Mouse (Mus musculus): ENCODE results near the gene Hspa2. TPM values are rescaled to one million over a fixed set of nuclear protein-coding genes. Genes with fewer than 3 reads are reported as not detected.

The Hspa2 gene
- polyA plus RNA-seq, 1 experiment from 2014 or later: 7.6 TPM

DNA sequence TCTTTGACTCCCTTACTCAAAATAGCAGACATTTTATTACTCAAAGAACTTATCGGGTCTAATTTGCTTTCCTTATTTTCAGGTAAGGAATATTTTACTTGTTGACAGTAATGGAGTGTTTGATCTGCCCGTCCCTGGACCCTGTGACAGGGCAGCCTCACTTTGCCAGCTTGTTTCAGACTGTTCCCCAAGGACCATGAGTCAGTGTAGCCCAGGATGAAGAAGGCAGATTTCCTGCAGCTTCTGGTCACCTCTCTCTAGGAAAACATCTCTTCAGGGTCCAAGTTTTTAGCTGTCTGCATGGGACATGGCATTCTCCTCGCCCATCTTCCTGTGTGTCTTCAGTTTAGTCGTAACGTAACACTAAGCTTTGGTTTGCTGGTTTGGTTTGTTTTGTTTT lies 6.7 kb upstream of the Hspa2 start:
- Histone ChIP-seq H3K36me3 (ENCODE audit: control insufficient read depth, insufficient read depth, low read length) (no peaks in the 10 kb centered on the region), H3K4me1 (ENCODE audit: control insufficient read depth, insufficient read depth, low read length) (no peaks in the 10 kb centered on the region), H3K27ac (ENCODE audit: low read length) (no peak overlapping the region), H3K9ac (ENCODE audit: low read depth, low read length) (no peak overlapping the region), H3K4me3 (ENCODE audit: low read depth, low read length) (no peak overlapping the region), H3K9me3 (replicated peaks; ENCODE audit: control insufficient read depth, low read length, poor library complexity, severe bottlenecking) (no peaks in the 10 kb centered on the region), H3K27me3 (ENCODE audit: control insufficient read depth, insufficient read depth, low read depth, low read length) (0 out of 2 replicates have a peak, but pooled peaks cover 3% of the 10 kb centered on the region), H3K4me2 (ENCODE audit: low read length) (no peak overlapping the region)
- WGBS: 88% methylated on average over 5 of the region's 5 CpGs
- no peak for ATAC-seq

DNA sequence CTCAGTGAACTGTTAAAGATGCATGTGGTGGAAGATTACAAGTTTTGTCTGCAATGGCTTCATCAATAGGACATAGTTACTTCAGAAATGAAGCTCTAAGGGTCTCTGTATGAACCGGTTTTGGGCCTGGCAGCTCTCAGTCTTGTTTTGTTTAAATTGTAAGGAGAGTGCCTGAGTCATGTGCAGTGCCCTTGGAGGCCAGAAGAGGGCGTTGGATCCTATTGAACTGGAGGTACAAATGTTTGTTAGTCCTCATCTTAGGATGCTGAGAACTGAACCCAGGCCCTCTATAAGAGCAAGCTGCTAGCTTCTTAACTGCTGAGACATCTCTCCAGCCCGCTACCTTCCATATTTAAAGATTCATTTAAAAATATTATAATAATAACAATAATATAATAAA lies 2.3 kb upstream of the Hspa2 start:
- WGBS: 56% methylated on average over 3 of the region's 3 CpGs
- H3K9me3 ChIP-seq (replicated peaks; ENCODE audit: control insufficient read depth, low read length, poor library complexity, severe bottlenecking): no peaks in the 10 kb centered on the region
- no peak overlapping the region for H3K4me2 ChIP-seq (ENCODE audit: low read length)
- ATAC-seq: no peak
- no peaks in the 10 kb centered on the region for H3K36me3 ChIP-seq (ENCODE audit: control insufficient read depth, insufficient read depth, low read length)
- H3K4me3 ChIP-seq (ENCODE audit: low read depth, low read length): no peak overlapping the region
- peaks cover 15% of the 10 kb centered on the region for H3K27me3 ChIP-seq (ENCODE audit: control insufficient read depth, insufficient read depth, low read depth, low read length)
- peaks cover 4% of the 10 kb centered on the region; the same call in 1 of the 2 replicates for H3K4me1 ChIP-seq (ENCODE audit: control insufficient read depth, insufficient read depth, low read length)
- H3K9ac ChIP-seq (ENCODE audit: low read depth, low read length): no peak overlapping the region
- no peak overlapping the region for H3K27ac ChIP-seq (ENCODE audit: low read length)

DNA sequence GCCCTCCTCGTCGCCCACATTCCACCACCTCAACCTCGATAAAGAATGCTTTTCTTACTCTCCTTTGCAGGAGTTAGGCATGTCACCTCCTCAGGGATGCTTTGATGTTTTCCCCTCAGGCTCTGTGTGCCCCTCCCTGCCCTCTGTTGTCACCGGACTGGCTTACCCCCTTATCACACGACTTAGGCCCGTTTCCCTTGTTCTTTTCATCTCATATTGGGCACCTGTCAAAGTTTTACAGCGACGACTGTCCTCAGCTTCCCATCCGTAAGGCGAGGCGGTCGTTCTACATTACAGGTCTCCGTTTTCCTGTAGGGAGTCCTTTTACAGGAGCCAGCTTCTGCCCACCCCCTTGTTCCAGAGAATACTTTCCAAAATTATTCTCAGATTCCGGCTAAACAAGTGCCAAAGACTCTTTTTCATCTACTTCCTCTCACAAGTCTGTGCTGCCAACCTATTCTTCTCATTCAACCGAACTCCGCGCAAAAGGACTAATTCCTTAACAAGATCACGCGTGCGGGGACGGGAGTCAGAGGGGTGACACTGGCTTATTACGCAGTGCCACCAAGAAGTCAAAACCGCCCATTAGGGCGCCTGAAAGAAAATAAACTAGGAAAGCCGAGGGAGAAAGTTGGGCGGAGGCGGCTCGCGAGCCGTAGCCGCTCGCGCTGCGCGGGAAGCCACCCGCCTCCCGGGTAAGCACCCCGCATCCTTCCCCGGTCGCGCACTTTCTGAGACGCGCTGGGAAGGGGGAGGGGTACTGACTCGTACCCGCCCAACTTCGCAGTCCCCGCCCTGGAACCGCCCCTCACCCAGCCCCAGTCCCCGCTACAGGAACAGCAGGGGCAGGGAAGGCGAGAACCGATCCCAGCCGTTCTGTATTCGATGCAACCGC lies 738 bp upstream of the Hspa2 start:
- Histone ChIP-seq H3K27me3 (ENCODE audit: control insufficient read depth, insufficient read depth, low read depth, low read length) (peaks cover 27% of the 10 kb centered on the region), H3K4me3 (ENCODE audit: low read depth, low read length) (peak overlapping the region; percentile 50), H3K4me2 (ENCODE audit: low read length) (peak overlapping the region; percentile 74), H3K9ac (ENCODE audit: low read depth, low read length) (peak overlapping the region; percentile 60), H3K27ac (ENCODE audit: low read length) (peak overlapping the region; percentile 71), H3K9me3 (replicated peaks; ENCODE audit: control insufficient read depth, low read length, poor library complexity, severe bottlenecking) (no peaks in the 10 kb centered on the region), H3K4me1 (ENCODE audit: control insufficient read depth, insufficient read depth, low read length) (peaks cover 4% of the 10 kb centered on the region; the same call in 1 of the 2 replicates), H3K36me3 (ENCODE audit: control insufficient read depth, insufficient read depth, low read length) (no peaks in the 10 kb centered on the region)
- ATAC-seq: peak; percentile 92
- WGBS: under 1% methylated on average over 52 of the region's 54 CpGs

DNA sequence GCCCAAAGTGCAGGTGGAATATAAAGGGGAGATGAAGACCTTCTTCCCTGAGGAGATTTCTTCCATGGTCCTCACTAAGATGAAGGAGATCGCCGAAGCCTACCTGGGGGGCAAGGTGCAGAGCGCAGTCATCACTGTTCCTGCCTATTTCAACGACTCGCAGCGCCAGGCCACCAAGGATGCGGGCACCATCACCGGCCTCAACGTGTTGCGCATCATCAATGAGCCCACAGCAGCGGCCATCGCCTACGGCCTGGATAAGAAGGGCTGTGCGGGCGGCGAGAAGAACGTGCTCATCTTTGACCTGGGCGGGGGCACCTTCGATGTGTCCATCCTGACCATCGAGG lies 833 bp downstream of the Hspa2 start:
- Histone ChIP-seq H3K27ac (ENCODE audit: low read length) (no peak overlapping the region), H3K4me1 (ENCODE audit: control insufficient read depth, insufficient read depth, low read length) (peaks cover 4% of the 10 kb centered on the region; the same call in 1 of the 2 replicates), H3K36me3 (ENCODE audit: control insufficient read depth, insufficient read depth, low read length) (no peaks in the 10 kb centered on the region), H3K9me3 (replicated peaks; ENCODE audit: control insufficient read depth, low read length, poor library complexity, severe bottlenecking) (no peaks in the 10 kb centered on the region), H3K4me2 (ENCODE audit: low read length) (peak overlapping the region; percentile 74), H3K27me3 (ENCODE audit: control insufficient read depth, insufficient read depth, low read depth, low read length) (peaks cover 27% of the 10 kb centered on the region), H3K9ac (ENCODE audit: low read depth, low read length) (no peak overlapping the region), H3K4me3 (ENCODE audit: low read depth, low read length) (peak overlapping the region; percentile 50)
- 8% methylated on average over 20 of the region's 20 CpGs for WGBS
- ATAC-seq: no peak

DNA sequence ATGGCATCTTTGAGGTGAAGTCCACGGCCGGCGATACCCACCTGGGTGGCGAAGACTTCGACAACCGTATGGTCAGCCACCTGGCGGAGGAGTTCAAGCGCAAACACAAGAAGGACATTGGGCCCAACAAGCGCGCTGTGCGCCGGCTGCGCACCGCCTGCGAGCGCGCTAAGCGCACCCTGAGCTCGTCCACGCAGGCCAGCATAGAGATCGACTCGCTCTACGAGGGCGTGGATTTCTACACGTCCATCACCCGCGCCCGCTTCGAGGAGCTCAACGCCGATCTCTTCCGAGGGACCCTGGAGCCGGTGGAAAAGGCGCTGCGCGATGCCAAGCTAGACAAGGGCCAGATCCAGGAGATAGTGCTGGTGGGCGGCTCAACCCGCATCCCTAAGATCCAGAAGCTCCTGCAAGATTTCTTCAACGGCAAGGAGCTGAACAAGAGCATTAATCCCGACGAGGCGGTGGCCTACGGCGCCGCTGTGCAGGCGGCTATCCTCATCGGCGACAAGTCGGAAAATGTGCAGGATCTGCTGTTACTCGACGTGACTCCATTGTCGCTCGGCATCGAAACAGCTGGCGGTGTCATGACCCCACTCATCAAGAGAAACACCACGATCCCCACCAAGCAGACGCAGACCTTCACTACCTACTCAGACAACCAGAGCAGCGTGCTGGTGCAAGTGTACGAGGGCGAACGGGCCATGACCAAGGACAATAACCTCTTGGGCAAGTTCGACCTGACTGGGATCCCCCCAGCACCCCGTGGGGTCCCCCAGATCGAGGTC lies 1.4 kb downstream of the Hspa2 start:
- peaks cover 4% of the 10 kb centered on the region; the same call in 1 of the 2 replicates for H3K4me1 ChIP-seq (ENCODE audit: control insufficient read depth, insufficient read depth, low read length)
- no peak overlapping the region for H3K27ac ChIP-seq (ENCODE audit: low read length)
- ATAC-seq: no peak
- no peak overlapping the region for H3K9ac ChIP-seq (ENCODE audit: low read depth, low read length)
- no peaks in the 10 kb centered on the region for H3K9me3 ChIP-seq (replicated peaks; ENCODE audit: control insufficient read depth, low read length, poor library complexity, severe bottlenecking)
- H3K36me3 ChIP-seq (ENCODE audit: control insufficient read depth, insufficient read depth, low read length): no peaks in the 10 kb centered on the region
- peak overlapping the region; percentile 50 for H3K4me3 ChIP-seq (ENCODE audit: low read depth, low read length)
- WGBS: 2% methylated on average over 64 of the region's 64 CpGs
- peak overlapping the region; percentile 74 for H3K4me2 ChIP-seq (ENCODE audit: low read length)
- H3K27me3 ChIP-seq (ENCODE audit: control insufficient read depth, insufficient read depth, low read depth, low read length): peaks cover 27% of the 10 kb centered on the region

DNA sequence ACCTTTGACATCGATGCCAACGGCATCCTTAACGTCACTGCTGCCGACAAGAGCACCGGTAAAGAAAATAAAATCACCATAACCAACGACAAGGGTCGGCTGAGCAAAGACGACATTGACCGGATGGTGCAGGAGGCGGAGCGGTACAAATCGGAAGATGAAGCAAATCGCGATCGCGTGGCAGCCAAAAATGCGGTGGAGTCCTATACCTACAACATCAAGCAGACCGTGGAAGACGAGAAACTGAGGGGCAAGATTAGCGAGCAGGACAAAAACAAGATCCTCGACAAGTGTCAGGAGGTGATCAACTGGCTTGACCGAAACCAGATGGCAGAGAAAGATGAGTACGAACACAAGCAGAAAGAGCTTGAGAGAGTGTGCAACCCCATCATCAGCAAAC lies 2.0 kb downstream of the Hspa2 start:
- peaks cover 4% of the 10 kb centered on the region; the same call in 1 of the 2 replicates for H3K4me1 ChIP-seq (ENCODE audit: control insufficient read depth, insufficient read depth, low read length)
- peak overlapping the region; percentile 10; the same call in 1 of the 2 replicates for H3K4me3 ChIP-seq (ENCODE audit: low read depth, low read length)
- ATAC-seq: no peak
- H3K9me3 ChIP-seq (replicated peaks; ENCODE audit: control insufficient read depth, low read length, poor library complexity, severe bottlenecking): no peaks in the 10 kb centered on the region
- peak overlapping the region; percentile 74; the same call in 1 of the 2 replicates for H3K4me2 ChIP-seq (ENCODE audit: low read length)
- H3K27me3 ChIP-seq (ENCODE audit: control insufficient read depth, insufficient read depth, low read depth, low read length): peaks cover 27% of the 10 kb centered on the region
- H3K36me3 ChIP-seq (ENCODE audit: control insufficient read depth, insufficient read depth, low read length): no peaks in the 10 kb centered on the region
- no peak overlapping the region for H3K27ac ChIP-seq (ENCODE audit: low read length)
- H3K9ac ChIP-seq (ENCODE audit: low read depth, low read length): no peak overlapping the region
- WGBS: 1% methylated on average over 23 of the region's 23 CpGs

DNA sequence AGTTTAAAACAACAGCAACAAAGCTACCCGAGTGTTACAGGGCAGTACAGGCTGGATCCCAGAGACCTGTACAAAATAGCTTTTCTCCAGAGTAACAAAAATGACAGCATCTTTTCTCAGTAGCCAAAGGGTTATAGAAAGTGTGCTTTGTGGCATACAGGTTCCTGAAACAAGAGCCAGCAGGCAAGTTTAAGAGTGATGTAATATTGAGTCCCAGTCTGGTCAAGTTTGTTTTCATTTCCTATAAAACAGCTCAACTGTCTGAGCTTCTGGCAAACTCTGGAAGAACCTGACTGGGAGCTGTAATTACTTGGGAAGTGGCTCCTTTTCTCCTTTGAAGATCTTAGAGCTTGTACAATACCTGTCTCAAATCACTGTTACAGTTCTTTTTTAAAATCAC lies 3.2 kb downstream of the Hspa2 start:
- Histone ChIP-seq H3K4me3 (ENCODE audit: low read depth, low read length) (no peak overlapping the region), H3K4me1 (ENCODE audit: control insufficient read depth, insufficient read depth, low read length) (peaks cover 4% of the 10 kb centered on the region; the same call in 1 of the 2 replicates), H3K9me3 (replicated peaks; ENCODE audit: control insufficient read depth, low read length, poor library complexity, severe bottlenecking) (no peaks in the 10 kb centered on the region), H3K4me2 (ENCODE audit: low read length) (no peak overlapping the region), H3K27ac (ENCODE audit: low read length) (no peak overlapping the region), H3K27me3 (ENCODE audit: control insufficient read depth, insufficient read depth, low read depth, low read length) (peaks cover 25% of the 10 kb centered on the region), H3K9ac (ENCODE audit: low read depth, low read length) (no peak overlapping the region), H3K36me3 (ENCODE audit: control insufficient read depth, insufficient read depth, low read length) (no peaks in the 10 kb centered on the region)
- WGBS: 44% methylated on average over 1 of the region's 1 CpGs
- no peak for ATAC-seq

DNA sequence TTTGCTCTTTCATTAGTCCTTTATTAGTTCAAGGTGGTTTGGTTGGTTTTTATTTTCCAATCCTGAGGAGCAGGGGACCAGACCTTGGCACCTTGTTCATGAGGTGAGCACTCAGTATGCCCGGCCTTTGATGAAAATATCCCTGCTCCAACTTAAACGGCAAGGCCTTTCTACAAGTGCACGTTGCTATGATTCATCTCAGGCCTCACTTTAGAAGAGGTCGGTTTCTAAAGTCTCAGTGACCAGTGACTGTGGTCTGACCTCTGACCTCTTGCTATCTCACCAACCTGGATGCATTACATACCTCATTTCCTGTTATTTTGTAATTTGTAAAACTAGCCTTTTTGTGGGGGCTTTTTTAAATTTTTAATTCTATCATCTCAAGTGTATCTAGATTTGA lies 5.2 kb downstream of the Hspa2 start:
- H3K27me3 ChIP-seq (ENCODE audit: control insufficient read depth, insufficient read depth, low read depth, low read length): peaks cover 24% of the 10 kb centered on the region
- no peak overlapping the region for H3K9ac ChIP-seq (ENCODE audit: low read depth, low read length)
- no peaks in the 10 kb centered on the region; the same call in 1 of the 2 replicates for H3K4me1 ChIP-seq (ENCODE audit: control insufficient read depth, insufficient read depth, low read length)
- WGBS: 75% methylated on average over 4 of the region's 4 CpGs
- H3K4me2 ChIP-seq (ENCODE audit: low read length): no peak overlapping the region
- no peak overlapping the region for H3K27ac ChIP-seq (ENCODE audit: low read length)
- no peak overlapping the region for H3K4me3 ChIP-seq (ENCODE audit: low read depth, low read length)
- H3K9me3 ChIP-seq (replicated peaks; ENCODE audit: control insufficient read depth, low read length, poor library complexity, severe bottlenecking): no peaks in the 10 kb centered on the region
- ATAC-seq: no peak
- H3K36me3 ChIP-seq (ENCODE audit: control insufficient read depth, insufficient read depth, low read length): no peaks in the 10 kb centered on the region

Measured in midbrain, embryonic 16.5 days (tissue).